Mouse (Mus musculus) midbrain, embryonic 12.5 days (tissue): ENCODE data around the gene Tap2. TPM values are rescaled to one million over a fixed set of nuclear protein-coding genes. Genes with fewer than 3 reads are reported as not detected.

Experiments
- ATAC-seq: fragments of 200-750 bp; cut with Nextera tagmentation; 2 replicates; pipeline ENCODE4 v1.8.0; 2017; ENCODE audit warnings: low read depth, moderate TSS enrichment, moderate library complexity; ENCODE audit not compliant: low FRiP score
- H3K27ac ChIP-seq: fragments of 300-500 bp; sonication (generic); replicated peaks from 2 replicates; pipeline ENCODE4 v1.5.1; 2016; ENCODE audit warnings: mild to moderate bottlenecking
- H3K27me3 ChIP-seq: fragments of 300-500 bp; sonication (generic); 2 replicates; pipeline ENCODE4 v1.6.1; 2016; ENCODE audit warnings: mild to moderate bottlenecking
- H3K36me3 ChIP-seq: fragments of 300-500 bp; sonication (generic); 2 replicates; pipeline ENCODE4 v1.6.1; 2016
- H3K4me1 ChIP-seq: fragments of 300-500 bp; sonication (generic); 2 replicates; pipeline ENCODE4 v1.6.1; 2016
- H3K4me2 ChIP-seq: fragments of 300-500 bp; sonication (generic); replicated peaks from 2 replicates; pipeline ENCODE4 v1.6.1; 2016; ENCODE audit warnings: mild to moderate bottlenecking, moderate library complexity
- H3K4me3 ChIP-seq: fragments of 300-500 bp; sonication (generic); 2 replicates; pipeline ENCODE4 v1.5.1; 2016; ENCODE audit warnings: mild to moderate bottlenecking
- H3K9ac ChIP-seq: fragments of 300-500 bp; sonication (generic); replicated peaks from 2 replicates; pipeline ENCODE4 v1.6.1; 2016; ENCODE audit warnings: mild to moderate bottlenecking, moderate library complexity
- H3K9me3 ChIP-seq: fragments of 300-500 bp; sonication (generic); 2 replicates; pipeline ENCODE4 v1.6.1; 2016; ENCODE audit warnings: mild to moderate bottlenecking
- WGBS: fragments of 180-500 bp; shearing (Covaris S2); methylation state at CpG from one replicate; pipeline ENCODE4 v1.1.7; 2016; 5-methylcytosine and 5-hydroxymethylcytosine counted together
- polyA plus RNA-seq: library from polyadenylated mRNA; unstranded; fragments of >200 nt; fragmentation: Nextera tagmentation; extraction: Ambion mirVana; gene quantifications from 2 replicates; pipeline ENCODE4 v1.2.1, GENCODE M21; 2016

Tap2 gene
- polyA plus RNA-seq, 1 experiment from 2014 or later, result 0.82 TPM

GRCm38 (mm10) chr17:34205746-34206176 lies 2.4 kb downstream of the Tap2 start:
- no peak overlapping the region for H3K9ac ChIP-seq
- ATAC-seq, result no peak
- 13% methylated on average over 9 of the region's 9 CpGs for WGBS
- H3K4me2 ChIP-seq, result no peak overlapping the region
- peaks cover 79% of the 10 kb centered on the region for H3K27me3 ChIP-seq
- H3K4me3 ChIP-seq, result 0 out of 2 replicates have a peak overlapping the region, but pooled peaks have one; percentile 56
- H3K27ac ChIP-seq, result no peak overlapping the region
- no peaks in the 10 kb centered on the region for H3K36me3 ChIP-seq
- 0 out of 2 replicates have a peak, but pooled peaks cover 2% of the 10 kb centered on the region for H3K9me3 ChIP-seq
- H3K4me1 ChIP-seq, result peaks cover 10% of the 10 kb centered on the region

GRCm38 (mm10) chr17:34206731-34207130 lies 3.4 kb downstream of the Tap2 start:
- Histone ChIP-seq H3K9me3 (0 out of 2 replicates have a peak, but pooled peaks cover 2% of the 10 kb centered on the region), H3K27ac (no peak overlapping the region), H3K4me3 (no peak overlapping the region), H3K4me1 (peaks cover 10% of the 10 kb centered on the region), H3K27me3 (peaks cover 79% of the 10 kb centered on the region), H3K36me3 (no peaks in the 10 kb centered on the region), H3K4me2 (no peak overlapping the region), H3K9ac (no peak overlapping the region)
- 85% methylated on average over 5 of the region's 5 CpGs for WGBS
- ATAC-seq, result no peak

- no peak for ATAC-seq
- Histone ChIP-seq H3K9me3 (0 out of 2 replicates have a peak, but pooled peaks cover 2% of the 10 kb centered on the region), H3K4me3 (no peak overlapping the region), H3K4me1 (peaks cover 10% of the 10 kb centered on the region), H3K27me3 (peaks cover 84% of the 10 kb centered on the region), H3K9ac (no peak overlapping the region), H3K4me2 (no peak overlapping the region), H3K27ac (no peak overlapping the region), H3K36me3 (no peaks in the 10 kb centered on the region)
- WGBS, result 76% methylated on average over 3 of the region's 3 CpGs
Measured at GRCm38 (mm10) chr17:34207456-34207855, 4.1 kb downstream of the Tap2 start.

GRCm38 (mm10) chr17:34207866-34208265 lies 4.5 kb downstream of the Tap2 start:
- no peak overlapping the region for H3K27ac ChIP-seq
- H3K9ac ChIP-seq, result no peak overlapping the region
- H3K4me3 ChIP-seq, result no peak overlapping the region
- H3K4me2 ChIP-seq, result no peak overlapping the region
- no peak for ATAC-seq
- H3K9me3 ChIP-seq, result 0 out of 2 replicates have a peak, but pooled peaks cover 2% of the 10 kb centered on the region
- peaks cover 10% of the 10 kb centered on the region for H3K4me1 ChIP-seq
- peaks cover 84% of the 10 kb centered on the region for H3K27me3 ChIP-seq
- no peaks in the 10 kb centered on the region for H3K36me3 ChIP-seq
- 96% methylated on average over 9 of the region's 9 CpGs for WGBS

- H3K9me3 ChIP-seq, result 0 out of 2 replicates have a peak, but pooled peaks cover 2% of the 10 kb centered on the region
- no peak overlapping the region for H3K9ac ChIP-seq
- ATAC-seq, result no peak
- H3K27ac ChIP-seq, result no peak overlapping the region
- H3K4me1 ChIP-seq, result peaks cover 10% of the 10 kb centered on the region
- WGBS, result 30% methylated on average over 10 of the region's 10 CpGs
- no peak overlapping the region for H3K4me3 ChIP-seq
- no peak overlapping the region for H3K4me2 ChIP-seq
- no peaks in the 10 kb centered on the region for H3K36me3 ChIP-seq
- peaks cover 83% of the 10 kb centered on the region for H3K27me3 ChIP-seq
Measured at GRCm38 (mm10) chr17:34208421-34208820, 5.1 kb downstream of the Tap2 start.

- no peak for ATAC-seq
- WGBS, result 36% methylated on average over 3 of the region's 3 CpGs
- Histone ChIP-seq H3K27ac (no peak overlapping the region), H3K9ac (no peak overlapping the region), H3K9me3 (0 out of 2 replicates have a peak, but pooled peaks cover 2% of the 10 kb centered on the region), H3K4me2 (no peak overlapping the region), H3K36me3 (no peaks in the 10 kb centered on the region), H3K4me3 (no peak overlapping the region), H3K4me1 (peaks cover 9% of the 10 kb centered on the region), H3K27me3 (peaks cover 85% of the 10 kb centered on the region)
Measured at GRCm38 (mm10) chr17:34209680-34210079, 6.4 kb downstream of the Tap2 start.

GRCm38 (mm10) chr17:34210599-34210998 lies 7.3 kb downstream of the Tap2 start:
- no peak overlapping the region for H3K27ac ChIP-seq
- H3K36me3 ChIP-seq, result no peaks in the 10 kb centered on the region
- no peak overlapping the region for H3K9ac ChIP-seq
- WGBS, result 80% methylated on average over 3 of the region's 3 CpGs
- no peak for ATAC-seq
- peaks cover 84% of the 10 kb centered on the region for H3K27me3 ChIP-seq
- H3K9me3 ChIP-seq, result 0 out of 2 replicates have a peak, but pooled peaks cover 2% of the 10 kb centered on the region
- H3K4me2 ChIP-seq, result no peak overlapping the region
- H3K4me3 ChIP-seq, result no peak overlapping the region
- H3K4me1 ChIP-seq, result no peaks in the 10 kb centered on the region

- no peak overlapping the region for H3K9ac ChIP-seq
- ATAC-seq, result no peak
Measured at GRCm38 (mm10) chr17:34211746-34212365, 8.5 kb downstream of the Tap2 start.

GRCm38 (mm10) chr17:34213936-34214335 lies 10.6 kb downstream of the Tap2 start:
- 43% methylated on average over 21 of the region's 21 CpGs for WGBS
- Histone ChIP-seq H3K4me2 (no peak overlapping the region), H3K9ac (no peak overlapping the region; the same call in 1 of the 2 replicates), H3K4me1 (no peaks in the 10 kb centered on the region), H3K4me3 (no peak overlapping the region), H3K27ac (no peak overlapping the region), H3K36me3 (no peaks in the 10 kb centered on the region), H3K9me3 (0 out of 2 replicates have a peak, but pooled peaks cover 2% of the 10 kb centered on the region), H3K27me3 (peaks cover 58% of the 10 kb centered on the region)
- no peak for ATAC-seq

More at GRCm38 (mm10) chr17:34211746-34212365, 8.5 kb downstream of the Tap2 start:
- H3K4me3 ChIP-seq, result no peak overlapping the region
- 15% methylated on average over 23 of the region's 23 CpGs for WGBS
- H3K27ac ChIP-seq, result no peak overlapping the region
- no peak overlapping the region; the same call in 1 of the 2 replicates for H3K4me2 ChIP-seq
- no peaks in the 10 kb centered on the region for H3K4me1 ChIP-seq
- H3K36me3 ChIP-seq, result no peaks in the 10 kb centered on the region
- H3K27me3 ChIP-seq, result peaks cover 72% of the 10 kb centered on the region
- 0 out of 2 replicates have a peak, but pooled peaks cover 2% of the 10 kb centered on the region for H3K9me3 ChIP-seq

- H3K27ac ChIP-seq, result no peak overlapping the region
- WGBS, result 87% methylated on average over 12 of the region's 12 CpGs
- H3K36me3 ChIP-seq, result no peaks in the 10 kb centered on the region
- H3K27me3 ChIP-seq, result peaks cover 51% of the 10 kb centered on the region
- H3K4me1 ChIP-seq, result no peaks in the 10 kb centered on the region
- no peak for ATAC-seq
- H3K4me2 ChIP-seq, result no peak overlapping the region
- no peak overlapping the region for H3K9ac ChIP-seq
- no peaks in the 10 kb centered on the region for H3K9me3 ChIP-seq
- H3K4me3 ChIP-seq, result no peak overlapping the region
Measured at GRCm38 (mm10) chr17:34215176-34215575, 11.8 kb downstream of the Tap2 start.

- H3K4me1 ChIP-seq, result no peaks in the 10 kb centered on the region
- H3K27ac ChIP-seq, result no peak overlapping the region
- H3K36me3 ChIP-seq, result no peaks in the 10 kb centered on the region
- no peak overlapping the region for H3K4me2 ChIP-seq
- no peak overlapping the region for H3K9ac ChIP-seq
- 85% methylated on average over 8 of the region's 8 CpGs for WGBS
- H3K27me3 ChIP-seq, result peaks cover 30% of the 10 kb centered on the region
- no peaks in the 10 kb centered on the region for H3K9me3 ChIP-seq
- H3K4me3 ChIP-seq, result no peak overlapping the region
- ATAC-seq, result no peak
Measured at GRCm38 (mm10) chr17:34217216-34217928, 14.0 kb downstream of the Tap2 start.

- ATAC-seq, result no peak
- no peak overlapping the region for H3K27ac ChIP-seq
- H3K9ac ChIP-seq, result no peak overlapping the region
- H3K4me3 ChIP-seq, result no peak overlapping the region
- no peaks in the 10 kb centered on the region for H3K4me1 ChIP-seq
- no peak overlapping the region for H3K4me2 ChIP-seq
- no peaks in the 10 kb centered on the region for H3K9me3 ChIP-seq
- no peaks in the 10 kb centered on the region for H3K36me3 ChIP-seq
- H3K27me3 ChIP-seq, result peaks cover 24% of the 10 kb centered on the region
- WGBS, result 92% methylated on average over 5 of the region's 5 CpGs
Measured at GRCm38 (mm10) chr17:34217986-34218385, 14.7 kb downstream of the Tap2 start.
